Mouse (Mus musculus) neural tube, embryonic 15.5 days (tissue): ENCODE results near the gene Psap. TPM values are rescaled to one million over a fixed set of nuclear protein-coding genes. Genes with fewer than 3 reads are reported as not detected.
A peak's percentile ranks its signal among the peaks of the same experiment; 100 is the strongest.

ENCODE experiments used
- ATAC-seq: fragments of 200-750 bp; cut with Nextera tagmentation; 2 replicates; pipeline ENCODE4 v1.8.0; 2017; ENCODE audit warnings: mild to moderate bottlenecking, moderate TSS enrichment, moderate library complexity; ENCODE audit not compliant: low FRiP score
- H3K27ac ChIP-seq: fragments of 300-500 bp; sonication (generic); replicated peaks from 2 replicates; pipeline ENCODE4 v1.5.1; 2015; ENCODE audit warnings: mild to moderate bottlenecking, inconsistent platforms
- H3K27me3 ChIP-seq: fragments of 300-500 bp; sonication (generic); replicated peaks from 2 replicates; pipeline ENCODE4 v1.6.1; 2015; ENCODE audit warnings: inconsistent platforms
- H3K36me3 ChIP-seq: fragments of 300-500 bp; sonication (generic); 2 replicates; pipeline ENCODE4 v1.6.1; 2015; ENCODE audit warnings: inconsistent platforms
- H3K4me1 ChIP-seq: fragments of 300-500 bp; sonication (generic); 2 replicates; pipeline ENCODE4 v1.6.1; 2015; ENCODE audit warnings: inconsistent platforms
- H3K4me2 ChIP-seq: fragments of 300-500 bp; sonication (generic); 2 replicates; pipeline ENCODE4 v1.6.1; 2015; ENCODE audit warnings: inconsistent platforms, mild to moderate bottlenecking, moderate library complexity
- H3K4me3 ChIP-seq: fragments of 300-500 bp; sonication (generic); replicated peaks from 2 replicates; pipeline ENCODE4 v1.5.1; 2015; ENCODE audit warnings: mild to moderate bottlenecking, inconsistent platforms
- H3K9ac ChIP-seq: fragments of 300-500 bp; sonication (generic); replicated peaks from 2 replicates; pipeline ENCODE4 v1.6.1; 2015; ENCODE audit warnings: mild to moderate bottlenecking, inconsistent platforms
- H3K9me3 ChIP-seq: fragments of 300-500 bp; sonication (generic); replicated peaks from 2 replicates; pipeline ENCODE4 v1.6.1; 2016; ENCODE audit warnings: inconsistent platforms
- WGBS: fragments of 180-500 bp; shearing (Covaris S2); methylation state at CpG from one replicate; pipeline ENCODE4 v1.1.7; 2015; ENCODE audit warnings: mixed read lengths; 5-methylcytosine and 5-hydroxymethylcytosine counted together
- polyA plus RNA-seq: library from polyadenylated mRNA; unstranded; fragments of >200 nt; fragmentation: Nextera tagmentation; extraction: Ambion mirVana; gene quantifications from 2 replicates; pipeline ENCODE4 v1.2.1, GENCODE M21; 2015

Gene Psap
- polyA plus RNA-seq, 1 experiment from 2014 or later: 220 TPM

- 82% methylated on average over 9 of the region's 9 CpGs for WGBS
- ATAC-seq: no peak
- H3K4me2 ChIP-seq: peak overlapping the region; percentile 7; the same call in 1 of the 2 replicates
- H3K4me3 ChIP-seq: no peak overlapping the region
- no peaks in the 10 kb centered on the region for H3K27me3 ChIP-seq
- H3K9me3 ChIP-seq: no peaks in the 10 kb centered on the region
- no peaks in the 10 kb centered on the region for H3K36me3 ChIP-seq
- peaks cover 89% of the 10 kb centered on the region for H3K4me1 ChIP-seq
- no peak overlapping the region for H3K9ac ChIP-seq
- H3K27ac ChIP-seq: peak overlapping the region; percentile 29; the same call in 1 of the 2 replicates
Measured at GRCm38 (mm10) chr10:60281571-60282050, 4.2 kb downstream of the Psap start.

- peaks cover 91% of the 10 kb centered on the region for H3K4me1 ChIP-seq
- peak overlapping the region; percentile 7 for H3K4me2 ChIP-seq
- no peak for ATAC-seq
- no peak overlapping the region for H3K4me3 ChIP-seq
- H3K27ac ChIP-seq: peak overlapping the region; percentile 29; the same call in 1 of the 2 replicates
- H3K9ac ChIP-seq: no peak overlapping the region
- WGBS: 77% methylated on average over 10 of the region's 10 CpGs
- no peaks in the 10 kb centered on the region for H3K36me3 ChIP-seq
- H3K9me3 ChIP-seq: no peaks in the 10 kb centered on the region
- H3K27me3 ChIP-seq: no peaks in the 10 kb centered on the region
Measured at GRCm38 (mm10) chr10:60282116-60283014, 4.9 kb downstream of the Psap start.

GRCm38 (mm10) chr10:60284248-60284647 is 6.8 kb downstream of the Psap start:
- Histone ChIP-seq H3K4me2 (peak overlapping the region; percentile 57), H3K9ac (no peak overlapping the region)
- WGBS: 49% methylated on average over 6 of the region's 6 CpGs

GRCm38 (mm10) chr10:60284676-60285111 is 7.3 kb downstream of the Psap start:
- no peaks in the 10 kb centered on the region for H3K9me3 ChIP-seq
- no peaks in the 10 kb centered on the region for H3K36me3 ChIP-seq
- peak overlapping the region; percentile 57 for H3K4me2 ChIP-seq
- peak; percentile 7; the same call in 1 of the 2 replicates for ATAC-seq
- H3K4me1 ChIP-seq: peaks cover 89% of the 10 kb centered on the region
- WGBS: 21% methylated on average over 8 of the region's 8 CpGs
- H3K4me3 ChIP-seq: peak overlapping the region; percentile 14
- peak overlapping the region; percentile 12 for H3K9ac ChIP-seq
- peak overlapping the region; percentile 87 for H3K27ac ChIP-seq
- no peaks in the 10 kb centered on the region for H3K27me3 ChIP-seq

More at GRCm38 (mm10) chr10:60284248-60284647, 6.8 kb downstream of the Psap start:
- H3K27me3 ChIP-seq: no peaks in the 10 kb centered on the region
- H3K4me3 ChIP-seq: no peak overlapping the region
- H3K9me3 ChIP-seq: no peaks in the 10 kb centered on the region
- peak overlapping the region; percentile 87 for H3K27ac ChIP-seq
- no peaks in the 10 kb centered on the region for H3K36me3 ChIP-seq
- H3K4me1 ChIP-seq: peaks cover 89% of the 10 kb centered on the region
- no peak for ATAC-seq

GRCm38 (mm10) chr10:60285183-60285582 is 7.8 kb downstream of the Psap start:
- peak overlapping the region; percentile 87 for H3K27ac ChIP-seq
- H3K9me3 ChIP-seq: no peaks in the 10 kb centered on the region
- H3K4me2 ChIP-seq: peak overlapping the region; percentile 57
- H3K4me1 ChIP-seq: peaks cover 89% of the 10 kb centered on the region
- H3K36me3 ChIP-seq: no peaks in the 10 kb centered on the region
- H3K9ac ChIP-seq: peak overlapping the region; percentile 12
- no peaks in the 10 kb centered on the region for H3K27me3 ChIP-seq
- peak overlapping the region; percentile 14 for H3K4me3 ChIP-seq
- 31% methylated on average over 8 of the region's 8 CpGs for WGBS
- ATAC-seq: peak; percentile 33

- ATAC-seq: peak; percentile 86
- Histone ChIP-seq H3K9ac (peak overlapping the region; percentile 12; the same call in 1 of the 2 replicates), H3K4me3 (peak overlapping the region; percentile 14), H3K4me1 (peaks cover 86% of the 10 kb centered on the region), H3K27me3 (no peaks in the 10 kb centered on the region), H3K4me2 (peak overlapping the region; percentile 57), H3K9me3 (no peaks in the 10 kb centered on the region), H3K27ac (peak overlapping the region; percentile 87), H3K36me3 (no peaks in the 10 kb centered on the region)
- WGBS: 17% methylated on average over 14 of the region's 14 CpGs
Measured at GRCm38 (mm10) chr10:60285676-60286372, 8.4 kb downstream of the Psap start.

- Histone ChIP-seq H3K27me3 (no peaks in the 10 kb centered on the region), H3K4me1 (peaks cover 80% of the 10 kb centered on the region), H3K4me2 (peak overlapping the region; percentile 57), H3K4me3 (no peak overlapping the region), H3K9me3 (no peaks in the 10 kb centered on the region), H3K9ac (no peak overlapping the region), H3K27ac (peak overlapping the region; percentile 87), H3K36me3 (no peaks in the 10 kb centered on the region)
- ATAC-seq: no peak
- 87% methylated on average over 7 of the region's 7 CpGs for WGBS
Measured at GRCm38 (mm10) chr10:60286546-60286945, 9.1 kb downstream of the Psap start.

GRCm38 (mm10) chr10:60287161-60287560 is 9.7 kb downstream of the Psap start:
- Histone ChIP-seq H3K4me3 (no peak overlapping the region), H3K36me3 (no peaks in the 10 kb centered on the region), H3K4me1 (peaks cover 73% of the 10 kb centered on the region), H3K27ac (peak overlapping the region; percentile 18; the same call in 1 of the 2 replicates), H3K27me3 (no peaks in the 10 kb centered on the region), H3K9ac (no peak overlapping the region), H3K4me2 (no peak overlapping the region), H3K9me3 (no peaks in the 10 kb centered on the region)
- 89% methylated on average over 4 of the region's 4 CpGs for WGBS
- no peak for ATAC-seq

- no peaks in the 10 kb centered on the region for H3K27me3 ChIP-seq
- H3K9me3 ChIP-seq: no peaks in the 10 kb centered on the region
- peaks cover 68% of the 10 kb centered on the region for H3K4me1 ChIP-seq
- WGBS: 87% methylated on average over 2 of the region's 2 CpGs
- no peak for ATAC-seq
- no peak overlapping the region for H3K9ac ChIP-seq
- peaks cover 3% of the 10 kb centered on the region; the same call in 1 of the 2 replicates for H3K36me3 ChIP-seq
- 0 out of 2 replicates have a peak overlapping the region, but pooled peaks have one; percentile 18 for H3K27ac ChIP-seq
- no peak overlapping the region for H3K4me3 ChIP-seq
- no peak overlapping the region for H3K4me2 ChIP-seq
Measured at GRCm38 (mm10) chr10:60287726-60288125, 10.3 kb downstream of the Psap start.

GRCm38 (mm10) chr10:60289216-60289615 is 11.8 kb downstream of the Psap start:
- Histone ChIP-seq H3K9ac (no peak overlapping the region), H3K36me3 (peaks cover 17% of the 10 kb centered on the region), H3K4me1 (peaks cover 54% of the 10 kb centered on the region), H3K4me3 (no peak overlapping the region), H3K9me3 (no peaks in the 10 kb centered on the region), H3K4me2 (no peak overlapping the region), H3K27me3 (no peaks in the 10 kb centered on the region), H3K27ac (no peak overlapping the region)
- WGBS: 87% methylated on average over 8 of the region's 8 CpGs
- ATAC-seq: no peak

GRCm38 (mm10) chr10:60290026-60290738 is 12.8 kb downstream of the Psap start:
- H3K9me3 ChIP-seq: no peaks in the 10 kb centered on the region
- H3K4me2 ChIP-seq: no peak overlapping the region
- peaks cover 27% of the 10 kb centered on the region for H3K36me3 ChIP-seq
- H3K4me1 ChIP-seq: peaks cover 44% of the 10 kb centered on the region
- H3K4me3 ChIP-seq: no peak overlapping the region
- 75% methylated on average over 7 of the region's 7 CpGs for WGBS
- ATAC-seq: no peak
- no peak overlapping the region for H3K9ac ChIP-seq
- no peaks in the 10 kb centered on the region for H3K27me3 ChIP-seq
- no peak overlapping the region for H3K27ac ChIP-seq
